Mouse (Mus musculus) liver, embryonic 11.5 days (tissue): ENCODE results near the gene Kbtbd4. TPM values are rescaled to one million over a fixed set of nuclear protein-coding genes. Genes with fewer than 3 reads are reported as not detected.

Experiments used
- ATAC-seq: fragments of 200-750 bp; cut with Nextera tagmentation; replicated peaks from 2 replicates; pipeline ENCODE4 v1.8.0; 2017; ENCODE audit warnings: moderate number of reproducible peaks, mild to moderate bottlenecking, moderate TSS enrichment, moderate library complexity; ENCODE audit not compliant: low FRiP score
- DNase-seq: peaks from one replicate; pipeline ENCODE4 v3.0.0-alpha.2; 2017; ENCODE audit warnings: low spot score
- H3K27ac ChIP-seq: fragments of 300-500 bp; sonication (generic); 2 replicates; pipeline ENCODE4 v1.5.1; 2014; ENCODE audit warnings: mild to moderate bottlenecking, low read depth, low read length, control low read depth
- H3K27me3 ChIP-seq: fragments of 300-500 bp; sonication (generic); replicated peaks from 2 replicates; pipeline ENCODE4 v1.6.1; 2014; ENCODE audit warnings: low read length, mixed read lengths; ENCODE audit not compliant: control insufficient read depth, insufficient read depth
- H3K36me3 ChIP-seq: fragments of 300-500 bp; sonication (generic); 2 replicates; pipeline ENCODE4 v1.6.1; 2014; ENCODE audit warnings: mild to moderate bottlenecking, low read length, moderate library complexity, mixed read lengths; ENCODE audit not compliant: control insufficient read depth, insufficient read depth
- H3K4me1 ChIP-seq: fragments of 300-500 bp; sonication (generic); replicated peaks from 2 replicates; pipeline ENCODE4 v1.6.1; 2014; ENCODE audit warnings: low read length, mixed read lengths; ENCODE audit not compliant: control insufficient read depth, insufficient read depth
- H3K4me2 ChIP-seq: fragments of 300-500 bp; sonication (generic); 2 replicates; pipeline ENCODE4 v1.6.1; 2014; ENCODE audit warnings: mild to moderate bottlenecking, control low read depth, moderate library complexity
- H3K4me3 ChIP-seq: fragments of 300-500 bp; sonication (generic); 2 replicates; pipeline ENCODE4 v1.5.1; 2014; ENCODE audit warnings: low read depth, low read length, control low read depth
- H3K9ac ChIP-seq: fragments of 300-500 bp; sonication (generic); 2 replicates; pipeline ENCODE4 v1.6.1; 2014; ENCODE audit warnings: low read depth, low read length, control low read depth
- H3K9me3 ChIP-seq: fragments of 300-500 bp; sonication (generic); 2 replicates; pipeline ENCODE4 v1.6.1; 2016; ENCODE audit warnings: low read length, inconsistent platforms, mixed read lengths; ENCODE audit not compliant: control insufficient read depth
- WGBS: fragments of 180-500 bp; shearing (Covaris S2); extraction: QIAGEN DNeasy Blood & Tissue Kit; methylation state at CpG from one replicate; pipeline ENCODE4 v1.1.7; 2014; 5-methylcytosine and 5-hydroxymethylcytosine counted together
- polyA plus RNA-seq: library from polyadenylated mRNA; unstranded; fragments of >200 nt; fragmentation: Nextera tagmentation; extraction: Ambion mirVana; gene quantifications from 2 replicates; pipeline ENCODE4 v1.2.1, GENCODE M21; 2014

Kbtbd4 gene
- polyA plus RNA-seq, 1 experiment from 2014 or later = 34.4 TPM

GRCm38 (mm10) chr2:90953461-90953860, 48.9 kb downstream of the Kbtbd4 start:
- H3K27ac ChIP-seq = no peak overlapping the region
- DNase-seq = no peak
- no peaks in the 10 kb centered on the region for H3K9me3 ChIP-seq
- H3K4me1 ChIP-seq = peaks cover 11% of the 10 kb centered on the region
- WGBS = 83% methylated on average over 3 of the region's 3 CpGs
- H3K4me2 ChIP-seq = no peak overlapping the region
- H3K9ac ChIP-seq = no peak overlapping the region
- ATAC-seq = no peak
- no peak overlapping the region for H3K4me3 ChIP-seq
- H3K27me3 ChIP-seq = no peaks in the 10 kb centered on the region
- peaks cover 3% of the 10 kb centered on the region; the same call in 1 of the 2 replicates for H3K36me3 ChIP-seq

GRCm38 (mm10) chr2:90956053-90956452, 51.5 kb downstream of the Kbtbd4 start:
- ATAC-seq (no peak), DNase-seq (no peak)
- H3K4me3 ChIP-seq = no peak overlapping the region
- H3K27me3 ChIP-seq = no peaks in the 10 kb centered on the region
- no peaks in the 10 kb centered on the region; the same call in 1 of the 2 replicates for H3K36me3 ChIP-seq
- no peak overlapping the region for H3K4me2 ChIP-seq
- H3K9me3 ChIP-seq = no peaks in the 10 kb centered on the region
- no peak overlapping the region for H3K9ac ChIP-seq
- H3K27ac ChIP-seq = no peak overlapping the region
- 77% methylated on average over 1 of the region's 1 CpGs for WGBS
- peaks cover 3% of the 10 kb centered on the region for H3K4me1 ChIP-seq

GRCm38 (mm10) chr2:90958856-90959255, 54.3 kb downstream of the Kbtbd4 start:
- Histone ChIP-seq H3K36me3 (no peaks in the 10 kb centered on the region; the same call in 1 of the 2 replicates), H3K9ac (no peak overlapping the region), H3K4me3 (no peak overlapping the region), H3K4me1 (no peaks in the 10 kb centered on the region; the same call in 1 of the 2 replicates), H3K4me2 (no peak overlapping the region), H3K9me3 (no peaks in the 10 kb centered on the region), H3K27me3 (no peaks in the 10 kb centered on the region), H3K27ac (no peak overlapping the region)
- no peak for ATAC-seq
- DNase-seq = no peak
- 83% methylated on average over 3 of the region's 3 CpGs for WGBS

- Histone ChIP-seq H3K9ac (no peak overlapping the region), H3K27me3 (no peaks in the 10 kb centered on the region), H3K9me3 (no peaks in the 10 kb centered on the region), H3K4me2 (no peak overlapping the region), H3K4me1 (peaks cover 7% of the 10 kb centered on the region), H3K27ac (no peak overlapping the region), H3K36me3 (no peaks in the 10 kb centered on the region; the same call in 1 of the 2 replicates), H3K4me3 (no peak overlapping the region)
- no peak for ATAC-seq
- 92% methylated on average over 2 of the region's 2 CpGs for WGBS
- DNase-seq = no peak
These were observed 55.5 kb downstream of the Kbtbd4 start for GRCm38 (mm10) chr2:90960012-90960411.

Other genes with a start within 250 kb of the Kbtbd4 start
- gene Nup160, start 227.5 kb upstream of the Kbtbd4 start, polyA plus RNA-seq = 83.8 and 88.0 TPM in 2 replicates
- 94.5 and 102 TPM in 2 replicates for gene Fnbp4, start 159.4 kb upstream of the Kbtbd4 start, polyA plus RNA-seq
- gene Agbl2, start 122.0 kb upstream of the Kbtbd4 start, polyA plus RNA-seq = 0.18 and 0.23 TPM in 2 replicates
- gene Mtch2, start 57.6 kb upstream of the Kbtbd4 start, polyA plus RNA-seq = 218 and 231 TPM in 2 replicates
- gene C1qtnf4, start 18.9 kb upstream of the Kbtbd4 start, polyA plus RNA-seq = 6.6 and 6.9 TPM in 2 replicates
- gene Ndufs3, start 87 bp downstream of the Kbtbd4 start, polyA plus RNA-seq = 223 and 236 TPM in 2 replicates
- 78.1 and 90.5 TPM in 2 replicates for gene Celf1, start 35.6 kb downstream of the Kbtbd4 start, polyA plus RNA-seq
- 1.4 and 2.0 TPM in 2 replicates for gene Rapsn, start 130.9 kb downstream of the Kbtbd4 start, polyA plus RNA-seq
- 324 and 347 TPM in 2 replicates for gene Psmc3, start 149.3 kb downstream of the Kbtbd4 start, polyA plus RNA-seq
- gene Slc39a13, start 165.7 kb downstream of the Kbtbd4 start, polyA plus RNA-seq = 19.6 and 20.0 TPM in 2 replicates
- 19.5 and 22.7 TPM in 2 replicates for gene Spi1, start 177.7 kb downstream of the Kbtbd4 start, polyA plus RNA-seq
- 1.2 and 5.0 TPM in 2 replicates for gene Mybpc3, start 213.4 kb downstream of the Kbtbd4 start, polyA plus RNA-seq